Mouse (Mus musculus) inflammation-experienced regulatory T-cells, adult 6 months (primary cell): ENCODE measurements around the gene Sh3bp5. TPM values are rescaled to one million over a fixed set of nuclear protein-coding genes. Genes with fewer than 3 reads are reported as not detected.
"Not testable (repeated sequence)": the region's sequence is repeated elsewhere in the genome, so short reads cannot be mapped to it uniquely, and the experiment has no call there.

Experiments used
- ATAC-seq: one replicate; pipeline ENCODE4 v1.8.0; 2017
- polyA plus RNA-seq, 3 experiments: library from polyadenylated mRNA; unstranded; fragments of 100-300 nt; shearing (Covaris generic); gene quantifications; one replicate each; pipeline ENCODE4 v1.2.1; 2017

Gene Sh3bp5
- 10 to 100 TPM in 1 of 3 experiments, 1 to 10 TPM in 2; 5.4 to 11.5 (median 7.1) TPM for polyA plus RNA-seq

GRCm38 (mm10) chr14:31435930-31436693, at the start of gene Sh3bp5:
Sh3bp5 (minus strand) TSS chr14:31436078.
- peak; percentile 96 for ATAC-seq

- ATAC-seq, result no peak
These were observed 46.5 kb upstream of the Sh3bp5 start for GRCm38 (mm10) chr14:31482417-31482816.

DNA sequence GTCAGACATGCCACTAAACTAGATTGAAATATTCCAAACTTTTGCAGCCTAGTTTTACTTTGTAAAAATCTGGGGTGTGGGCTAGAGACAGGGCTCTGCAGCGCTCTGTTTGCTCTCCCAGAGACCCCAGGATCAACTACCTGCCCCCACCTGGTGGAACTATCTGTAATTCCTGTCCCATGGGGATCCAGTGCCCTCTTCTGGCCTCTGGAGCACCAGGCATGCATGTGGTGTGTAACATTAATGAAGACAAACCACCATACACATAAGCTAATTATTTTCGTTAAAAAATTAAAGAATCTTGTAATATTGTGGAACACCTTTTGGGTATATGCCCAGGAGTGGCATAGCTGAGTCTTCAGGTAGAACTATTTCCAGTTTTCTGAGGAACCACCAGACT, 37.4 kb upstream of the Sh3bp5 start:
- no peak for ATAC-seq

DNA sequence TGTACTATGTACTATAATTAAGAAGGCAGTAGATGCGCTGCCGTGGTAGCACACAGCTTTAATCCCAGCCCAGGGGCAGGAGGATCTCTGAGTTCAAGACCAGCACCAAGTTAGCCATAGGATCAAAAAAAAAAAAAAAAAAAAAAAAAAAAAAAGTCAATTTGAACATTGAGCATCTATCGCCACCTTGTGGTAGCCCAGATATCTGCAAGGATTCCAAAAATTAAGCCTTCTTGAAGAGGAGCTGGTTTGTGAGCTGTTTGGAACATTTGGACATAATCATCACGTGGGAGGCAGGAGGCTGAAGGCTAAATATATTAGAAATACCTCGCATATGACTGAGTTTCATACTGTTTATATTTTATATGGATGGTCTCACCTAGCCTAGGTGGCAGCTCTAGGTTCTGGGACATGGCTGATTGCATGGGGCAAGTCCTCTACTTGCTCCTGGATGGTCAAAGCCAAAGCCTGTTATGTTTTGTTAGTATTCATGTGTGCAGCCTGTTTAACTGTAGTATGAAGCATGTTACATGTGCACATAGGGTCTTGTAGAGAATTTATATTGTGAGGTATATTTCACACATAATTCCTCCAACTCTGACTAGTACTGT, 36.7 kb upstream of the Sh3bp5 start:
- ATAC-seq, result no peak

GRCm38 (mm10) chr14:31469711-31470110, 33.8 kb upstream of the Sh3bp5 start:
- no peak for ATAC-seq

DNA sequence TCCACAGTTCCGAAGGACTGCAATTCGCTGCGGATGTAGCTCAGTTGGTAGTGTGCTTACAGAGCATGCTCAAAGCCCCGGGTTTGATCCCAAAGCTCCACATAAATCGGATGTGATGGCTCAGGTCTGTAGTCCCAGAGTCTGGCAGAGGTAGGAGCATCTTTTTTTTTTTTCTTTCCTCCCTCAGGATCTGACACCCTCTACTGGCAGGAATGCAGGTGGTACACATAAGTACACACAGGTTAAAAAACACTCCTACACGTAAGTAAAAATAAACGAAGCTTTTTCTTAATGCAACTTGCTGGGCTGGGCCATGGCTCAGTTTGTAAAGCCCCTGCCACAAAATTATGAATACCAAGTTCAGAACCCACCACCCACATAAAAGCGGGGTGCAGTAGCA, 28.3 kb upstream of the Sh3bp5 start:
- ATAC-seq, result no peak

- ATAC-seq, result no peak
These were observed 27.0 kb upstream of the Sh3bp5 start for GRCm38 (mm10) chr14:31462886-31463285.

GRCm38 (mm10) chr14:31462226-31462625, 26.3 kb upstream of the Sh3bp5 start:
- not testable (repeated sequence) for ATAC-seq

GRCm38 (mm10) chr14:31458006-31458405, 22.1 kb upstream of the Sh3bp5 start:
- ATAC-seq, result no peak

- no peak for ATAC-seq
These were observed 20.3 kb upstream of the Sh3bp5 start for GRCm38 (mm10) chr14:31456064-31456721.

- no peak for ATAC-seq
These were observed 19.1 kb upstream of the Sh3bp5 start for GRCm38 (mm10) chr14:31454849-31455566.

DNA sequence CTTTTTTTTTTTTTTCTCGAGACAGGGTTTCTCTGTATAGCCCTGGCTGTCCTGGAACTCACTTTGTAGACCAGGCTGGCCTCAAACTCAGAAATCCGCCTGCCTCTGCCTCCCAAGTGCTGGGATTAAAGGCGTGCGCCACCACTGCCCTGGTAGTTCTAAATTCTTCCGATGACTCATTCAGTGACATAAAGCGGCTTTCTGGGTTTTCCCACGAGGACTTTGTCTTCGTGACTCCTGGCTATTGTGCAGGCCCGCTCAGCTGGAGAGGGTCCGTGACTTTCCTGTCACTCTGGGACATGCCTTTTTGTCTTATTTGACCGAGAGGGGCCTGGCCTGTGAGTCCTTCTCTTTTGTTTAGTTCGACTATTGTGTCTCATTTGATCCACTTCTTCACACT, 18.1 kb upstream of the Sh3bp5 start:
- ATAC-seq, result not testable (repeated sequence)

DNA sequence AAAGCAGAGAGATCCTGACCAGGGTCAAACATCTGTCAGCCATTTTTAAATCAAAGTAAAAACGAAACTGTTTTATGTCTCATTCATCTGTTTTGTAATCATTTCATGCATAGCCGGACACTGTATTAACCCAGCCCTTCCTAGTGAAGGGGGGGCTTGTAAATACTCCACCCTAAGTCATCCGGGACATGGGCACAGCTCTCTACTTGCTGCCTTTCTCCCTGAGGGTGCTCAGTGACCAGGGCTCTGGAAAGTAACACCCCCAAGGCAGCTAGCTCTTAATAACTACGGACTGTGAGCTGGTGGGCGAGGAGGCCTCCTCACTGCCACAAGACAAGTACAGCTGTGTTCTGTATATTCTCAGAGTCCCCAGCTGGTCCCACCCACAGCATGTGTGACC, 13.1 kb upstream of the Sh3bp5 start:
- ATAC-seq, result no peak

DNA sequence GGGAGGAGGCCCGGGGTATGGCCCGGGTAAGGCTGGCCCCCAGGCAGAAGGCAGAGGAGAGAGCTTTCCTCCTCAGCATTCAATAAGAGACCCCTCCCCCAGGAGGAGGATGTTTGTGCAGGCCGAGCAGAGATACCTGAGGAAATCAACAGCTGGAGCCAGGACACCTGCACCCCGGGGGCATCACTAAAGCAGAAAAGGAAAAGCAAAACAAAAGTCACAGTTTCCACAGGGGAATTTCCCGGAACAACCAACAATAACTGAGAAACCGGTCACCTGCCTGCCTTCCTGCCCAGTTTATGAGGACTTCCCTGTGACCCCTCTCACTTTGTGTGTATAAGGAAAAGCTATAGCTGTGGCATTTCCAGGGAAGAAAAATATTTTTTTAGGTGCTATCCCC, 7.7 kb upstream of the Sh3bp5 start:
- no peak for ATAC-seq

DNA sequence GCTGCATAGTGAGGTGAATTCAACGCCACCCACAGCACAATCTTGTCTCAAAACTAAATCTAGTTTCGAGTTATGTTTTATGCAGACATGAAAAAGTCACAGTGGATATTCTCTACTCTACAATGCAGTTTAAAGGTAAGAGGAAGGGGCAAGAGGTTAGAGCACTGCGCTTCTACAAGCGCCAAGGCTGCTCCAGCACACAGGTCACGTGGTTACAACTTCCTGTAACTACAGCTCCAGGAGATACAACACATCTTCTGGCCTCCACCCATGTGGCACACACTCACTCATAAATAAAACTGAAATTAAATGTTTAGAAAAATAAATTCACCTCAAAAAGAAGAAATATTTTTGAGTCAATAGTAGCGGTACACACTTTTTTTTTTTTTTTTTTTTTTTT, 4.8 kb upstream of the Sh3bp5 start:
- ATAC-seq, result peak; percentile 47

- no peak for ATAC-seq
These were observed 4.4 kb upstream of the Sh3bp5 start for GRCm38 (mm10) chr14:31440230-31440629.

GRCm38 (mm10) chr14:31439279-31439678, 3.4 kb upstream of the Sh3bp5 start:
- ATAC-seq, result no peak

DNA sequence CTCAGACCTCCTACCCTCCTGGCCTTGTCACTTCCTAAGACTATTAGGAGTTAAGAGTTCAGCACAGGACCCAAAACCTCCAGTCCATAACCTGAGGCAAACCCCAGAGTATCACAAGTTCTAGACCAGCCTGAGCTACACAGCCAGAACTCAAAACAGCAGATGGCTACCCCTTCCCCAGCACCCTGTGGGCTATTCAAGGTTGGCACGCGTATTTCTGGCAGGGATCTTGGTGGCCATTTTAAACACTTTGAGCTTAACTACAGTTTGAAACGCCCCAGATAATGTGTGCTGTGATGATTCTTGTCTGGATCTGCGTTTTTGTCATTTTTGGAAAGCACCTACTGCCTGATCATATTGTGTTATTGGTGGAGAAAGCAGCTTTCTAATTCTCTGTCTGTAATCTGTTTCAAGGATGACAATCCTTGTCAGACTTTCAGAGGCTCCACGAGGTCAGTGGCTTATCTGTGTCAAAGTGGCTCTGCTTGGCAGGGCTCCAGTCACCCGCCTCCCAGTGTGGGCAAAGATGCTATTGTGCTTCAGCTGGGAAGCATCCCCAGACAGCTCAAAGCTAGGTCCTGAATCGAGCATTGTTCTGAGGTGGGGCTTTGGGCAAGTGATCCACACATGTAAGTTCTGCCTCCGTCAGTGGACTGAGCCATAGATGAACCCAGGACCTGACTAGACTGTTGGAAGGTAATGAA, 2.1 kb upstream of the Sh3bp5 start:
- ATAC-seq, result no peak

- peak; percentile 8 for ATAC-seq
These were observed 611 bp downstream of the Sh3bp5 start for GRCm38 (mm10) chr14:31435018-31435915.

GRCm38 (mm10) chr14:31434426-31434825, 1.5 kb downstream of the Sh3bp5 start:
- ATAC-seq, result no peak

- no peak for ATAC-seq
These were observed 2.0 kb downstream of the Sh3bp5 start for GRCm38 (mm10) chr14:31433851-31434360.
